Mouse (Mus musculus): ENCODE measurements around the gene Cited4.

Gene Cited4

GRCm38 (mm10) chr4:120680953-120681352 lies 14.6 kb downstream of the Cited4 start:
- in situ Hi-C loops (cut with MboI) = loop anchor here (10.0 kb wide), 1 partner anchor 86 kb away; no protein-coding TSS in a partner anchor

GRCm38 (mm10) chr4:120682168-120682567 lies 15.8 kb downstream of the Cited4 start:
- in situ Hi-C loops (cut with MboI) = loop anchor here (10.0 kb wide), 1 partner anchor 87 kb away; no protein-coding TSS in a partner anchor

- in situ Hi-C loops (cut with MboI) = loop anchor here (10.0 kb wide), 1 partner anchor 89 kb away; no protein-coding TSS in a partner anchor
Measured at GRCm38 (mm10) chr4:120683278-120683997, 17.1 kb downstream of the Cited4 start.

GRCm38 (mm10) chr4:120687282-120687681 lies 20.9 kb downstream of the Cited4 start:
- in situ Hi-C loops (cut with MboI) = loop anchor here (10.0 kb wide), 1 partner anchor 92 kb away; no protein-coding TSS in a partner anchor

GRCm38 (mm10) chr4:120689317-120689716 lies 22.9 kb downstream of the Cited4 start:
- in situ Hi-C loops (cut with MboI) = loop anchor here (10.0 kb wide), 1 partner anchor 95 kb away; no protein-coding TSS in a partner anchor

GRCm38 (mm10) chr4:120692717-120693116 lies 26.3 kb downstream of the Cited4 start:
- in situ Hi-C loops (cut with MboI) = no loop called here

- in situ Hi-C loops (cut with MboI) = no loop called here
Measured at GRCm38 (mm10) chr4:120697353-120697752, 31.0 kb downstream of the Cited4 start.

GRCm38 (mm10) chr4:120697799-120698484 lies 31.6 kb downstream of the Cited4 start:
- in situ Hi-C loops (cut with MboI) = no loop called here

- in situ Hi-C loops (cut with MboI) = no loop called here
Measured at GRCm38 (mm10) chr4:120701180-120701579, 34.8 kb downstream of the Cited4 start.

GRCm38 (mm10) chr4:120702056-120702455 lies 35.7 kb downstream of the Cited4 start:
- in situ Hi-C loops (cut with MboI) = no loop called here

- in situ Hi-C loops (cut with MboI) = no loop called here
Measured at GRCm38 (mm10) chr4:120702511-120702910, 36.1 kb downstream of the Cited4 start.

- in situ Hi-C loops (cut with MboI) = no loop called here
Measured at GRCm38 (mm10) chr4:120712236-120712635, 45.9 kb downstream of the Cited4 start.

GRCm38 (mm10) chr4:120713021-120713420 lies 46.6 kb downstream of the Cited4 start:
- in situ Hi-C loops (cut with MboI) = no loop called here

- in situ Hi-C loops (cut with MboI) = no loop called here
Measured at GRCm38 (mm10) chr4:120713856-120714497, 47.6 kb downstream of the Cited4 start.

- in situ Hi-C loops (cut with MboI) = no loop called here
Measured at GRCm38 (mm10) chr4:120716141-120716571, 49.8 kb downstream of the Cited4 start.

- in situ Hi-C loops (cut with MboI) = no loop called here
Measured at GRCm38 (mm10) chr4:120716765-120717164, 50.4 kb downstream of the Cited4 start.

Measured in mature B cell (primary cell).